Mouse (Mus musculus) hindbrain, embryonic 11.5 days (tissue): ENCODE data around the gene Xpnpep2. TPM values are rescaled to one million over a fixed set of nuclear protein-coding genes. Genes with fewer than 3 reads are reported as not detected.

ENCODE experiments used
- ATAC-seq: fragments of 200-750 bp; cut with Nextera tagmentation; 2 replicates; pipeline ENCODE4 v1.8.0; 2017; ENCODE audit warnings: mild to moderate bottlenecking, moderate TSS enrichment, moderate library complexity; ENCODE audit not compliant: low FRiP score
- DNase-seq: peaks from one replicate; pipeline ENCODE4 v3.0.0-alpha.2; 2015; ENCODE audit warnings: low spot score
- H3K27ac ChIP-seq: fragments of 300-500 bp; sonication (generic); 2 replicates; pipeline ENCODE4 v1.5.1; 2014; ENCODE audit warnings: mild to moderate bottlenecking, low read depth, low read length
- H3K27me3 ChIP-seq: fragments of 300-500 bp; sonication (generic); 2 replicates; pipeline ENCODE4 v1.6.1; 2014; ENCODE audit warnings: mild to moderate bottlenecking, low read length, moderate library complexity, mixed read lengths; ENCODE audit not compliant: control insufficient read depth, insufficient read depth
- H3K36me3 ChIP-seq: fragments of 300-500 bp; sonication (generic); 2 replicates; pipeline ENCODE4 v1.6.1; 2014; ENCODE audit warnings: mild to moderate bottlenecking, low read length, moderate library complexity, mixed read lengths; ENCODE audit not compliant: control insufficient read depth, insufficient read depth
- H3K4me1 ChIP-seq: fragments of 300-500 bp; sonication (generic); replicated peaks from 2 replicates; pipeline ENCODE4 v1.6.1; 2014; ENCODE audit warnings: low read length, mixed read lengths; ENCODE audit not compliant: control insufficient read depth, insufficient read depth
- H3K4me2 ChIP-seq: fragments of 300-500 bp; sonication (generic); replicated peaks from 2 replicates; pipeline ENCODE4 v1.6.1; 2014; ENCODE audit warnings: mild to moderate bottlenecking, low read depth, low read length
- H3K4me3 ChIP-seq: fragments of 300-500 bp; sonication (generic); 2 replicates; pipeline ENCODE4 v1.5.1; 2014; ENCODE audit warnings: low read depth, low read length
- H3K9ac ChIP-seq: fragments of 300-500 bp; sonication (generic); 2 replicates; pipeline ENCODE4 v1.6.1; 2014; ENCODE audit warnings: low read depth, low read length
- H3K9me3 ChIP-seq: fragments of 300-500 bp; sonication (generic); 2 replicates; pipeline ENCODE4 v1.6.1; 2016; ENCODE audit warnings: low read length; ENCODE audit not compliant: control insufficient read depth
- WGBS: fragments of 180-500 bp; shearing (Covaris S2); extraction: QIAGEN DNeasy Blood & Tissue Kit; methylation state at CpG from one replicate; pipeline ENCODE4 v1.1.7; 2014; 5-methylcytosine and 5-hydroxymethylcytosine counted together
- polyA plus RNA-seq: library from polyadenylated mRNA; unstranded; fragments of >200 nt; fragmentation: Nextera tagmentation; extraction: Ambion mirVana; gene quantifications from 2 replicates; pipeline ENCODE4 v1.2.1, GENCODE M21; 2014

Xpnpep2 gene
- 2.2 and 2.5 TPM in 2 replicates for polyA plus RNA-seq

DNA sequence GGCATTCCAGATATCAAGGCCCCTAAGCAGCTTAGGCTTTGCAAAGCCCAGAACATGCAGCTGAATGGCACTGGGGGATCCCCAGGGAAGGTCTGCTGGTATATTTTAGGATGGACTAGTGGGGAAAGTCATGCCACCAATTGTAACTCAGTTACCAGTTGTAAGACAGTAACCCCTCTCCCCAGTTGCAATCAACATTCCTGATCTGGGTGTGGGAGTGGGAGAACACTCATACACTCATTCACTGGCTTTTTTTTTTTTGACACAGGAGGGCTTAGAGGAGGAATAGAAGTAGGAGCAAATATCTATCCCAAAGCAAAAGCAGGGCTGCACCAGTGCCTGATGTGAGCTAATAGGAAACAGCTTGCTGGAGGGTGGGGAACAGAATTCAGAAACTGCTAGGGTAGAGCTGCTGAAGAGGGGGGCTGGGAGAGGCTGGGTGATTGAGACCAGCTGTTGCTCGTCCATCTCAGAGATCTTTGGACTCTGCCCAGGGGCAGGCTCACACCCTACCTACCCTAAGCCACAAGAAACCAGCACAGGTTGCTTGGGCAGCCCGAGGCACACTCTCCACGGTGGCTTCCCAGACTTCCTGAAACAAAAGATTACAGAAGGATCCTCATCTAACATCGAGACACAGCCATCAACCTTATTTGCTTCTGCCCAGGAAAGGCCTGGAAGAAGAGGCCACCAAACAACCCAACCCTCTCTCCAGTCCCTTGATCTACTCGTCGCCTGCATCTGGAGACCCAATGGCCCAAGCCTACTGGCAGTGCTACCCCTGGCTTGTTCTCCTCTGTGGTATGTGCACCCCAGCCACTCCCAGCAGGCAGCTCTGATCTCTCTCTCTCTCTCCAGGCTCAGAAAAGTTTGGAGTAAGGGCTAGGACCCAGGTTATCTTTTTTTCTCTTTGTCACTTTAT lies at the start of gene Xpnpep2:
Gene Xpnpep2 (plus strand): TSS at position 332 of the 922 bp plus-strand sequence.
- H3K9me3 ChIP-seq, result no peaks in the 10 kb centered on the region
- no peaks in the 10 kb centered on the region for H3K27me3 ChIP-seq
- H3K9ac ChIP-seq, result no peak within 1 kb of the TSS
- H3K4me3 ChIP-seq, result no peak within 1 kb of the TSS
- DNase-seq, result peak; percentile 1
- no peak for ATAC-seq
- H3K4me1 ChIP-seq, result no peaks in the 10 kb centered on the region
- WGBS, result 59% methylated on average over 6 of the region's 6 CpGs
- no peak within 1 kb of the TSS for H3K27ac ChIP-seq
- H3K4me2 ChIP-seq, result no peak within 1 kb of the TSS
- H3K36me3 ChIP-seq, result no peaks in the 10 kb centered on the region

DNA sequence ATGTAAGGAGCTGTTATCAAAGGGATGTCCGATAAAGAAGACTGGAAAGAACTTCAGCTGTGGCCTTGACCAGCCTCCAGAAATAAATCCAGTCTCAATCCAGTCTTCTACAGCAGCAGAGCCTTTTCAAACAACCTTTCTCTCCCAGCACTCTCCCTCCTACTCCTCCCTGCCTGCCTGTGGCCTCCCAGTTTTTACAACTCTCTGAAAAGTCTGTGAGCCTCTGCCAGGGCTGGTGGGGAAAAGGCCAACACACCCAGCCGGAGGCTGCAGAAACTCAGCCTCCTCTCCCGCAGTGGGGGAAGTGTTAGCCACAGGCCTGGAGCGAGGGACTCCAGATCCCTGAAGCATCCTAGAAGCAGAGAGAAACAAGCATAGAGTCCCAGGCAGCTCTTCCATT lies 46.0 kb upstream of the Xpnpep2 start:
- Histone ChIP-seq H3K27ac (no peak overlapping the region), H3K4me3 (no peak overlapping the region), H3K4me2 (no peak overlapping the region), H3K27me3 (no peaks in the 10 kb centered on the region), H3K36me3 (no peaks in the 10 kb centered on the region), H3K4me1 (no peaks in the 10 kb centered on the region), H3K9ac (no peak overlapping the region), H3K9me3 (no peaks in the 10 kb centered on the region)
- ATAC-seq (no peak), DNase-seq (no peak)
- 90% methylated on average over 4 of the region's 4 CpGs for WGBS

DNA sequence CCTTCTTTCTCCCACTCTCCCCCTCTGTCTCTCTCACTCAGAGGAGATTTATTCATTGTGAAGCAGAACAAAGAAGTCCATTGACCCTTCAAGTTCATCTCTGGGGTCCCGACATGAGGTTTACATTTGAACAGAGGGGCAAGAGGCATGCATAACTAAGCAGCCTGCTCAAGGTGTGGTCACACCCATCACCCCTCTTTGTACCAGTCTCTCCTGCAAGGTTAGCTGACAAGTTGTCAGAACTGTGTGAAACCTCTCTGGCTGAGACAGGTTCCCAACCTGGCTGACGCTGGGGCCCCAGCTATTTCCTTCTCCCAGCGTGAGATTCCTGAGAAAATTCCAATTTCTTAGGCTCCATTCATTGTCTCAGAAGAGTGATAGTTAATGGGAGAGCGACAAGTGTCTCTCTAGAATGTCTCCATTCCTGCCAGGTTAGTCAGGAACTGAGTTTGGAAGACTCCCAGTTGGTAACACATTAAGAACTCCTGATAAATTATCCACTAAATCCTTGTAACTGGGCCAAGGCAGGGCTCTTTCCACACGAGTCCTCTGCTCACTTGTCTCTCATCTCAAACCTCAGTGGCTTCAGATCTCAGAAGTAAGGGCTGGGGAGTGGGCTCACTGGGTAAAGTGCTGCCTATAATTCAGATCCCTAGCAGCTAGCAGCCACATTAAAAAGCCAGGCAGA lies 44.2 kb upstream of the Xpnpep2 start:
- H3K4me3 ChIP-seq, result no peak overlapping the region
- WGBS, result 26% methylated on average over 5 of the region's 5 CpGs

DNA sequence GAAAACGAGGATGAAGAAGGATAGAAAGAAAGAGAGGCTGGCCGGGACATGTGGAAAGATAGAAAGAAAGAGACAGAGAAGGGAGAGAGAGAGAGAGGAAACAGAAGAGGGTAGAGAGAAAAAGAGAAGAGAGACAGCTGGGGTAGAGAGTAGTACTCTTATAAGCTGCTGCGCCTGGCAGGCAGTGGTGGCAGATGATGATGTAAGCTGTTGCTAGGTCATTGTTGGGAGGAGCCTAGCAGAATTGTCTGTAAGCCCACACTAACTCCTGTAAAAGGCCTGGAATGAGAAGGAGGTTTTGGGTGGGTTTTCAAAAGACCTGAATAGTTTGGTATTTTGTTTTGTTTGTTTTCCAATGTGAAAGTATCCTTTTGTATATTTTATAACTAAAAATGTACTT lies 41.6 kb upstream of the Xpnpep2 start:
- no peaks in the 10 kb centered on the region for H3K27me3 ChIP-seq
- H3K9me3 ChIP-seq, result no peaks in the 10 kb centered on the region
- no peak overlapping the region for H3K9ac ChIP-seq
- H3K4me3 ChIP-seq, result no peak overlapping the region
- H3K36me3 ChIP-seq, result no peaks in the 10 kb centered on the region
- ATAC-seq (no peak), DNase-seq (no peak)
- no peaks in the 10 kb centered on the region for H3K4me1 ChIP-seq
- WGBS, result 69% methylated on average over 3 of the region's 3 CpGs
- H3K27ac ChIP-seq, result no peak overlapping the region
- H3K4me2 ChIP-seq, result no peak overlapping the region

More for the DNA sequence above, 44.2 kb upstream of the Xpnpep2 start:
- Histone ChIP-seq H3K4me2 (no peak overlapping the region), H3K27ac (no peak overlapping the region), H3K27me3 (no peaks in the 10 kb centered on the region), H3K9me3 (no peaks in the 10 kb centered on the region), H3K4me1 (no peaks in the 10 kb centered on the region), H3K36me3 (no peaks in the 10 kb centered on the region), H3K9ac (no peak overlapping the region)
- no peak for ATAC-seq
- no peak for DNase-seq

DNA sequence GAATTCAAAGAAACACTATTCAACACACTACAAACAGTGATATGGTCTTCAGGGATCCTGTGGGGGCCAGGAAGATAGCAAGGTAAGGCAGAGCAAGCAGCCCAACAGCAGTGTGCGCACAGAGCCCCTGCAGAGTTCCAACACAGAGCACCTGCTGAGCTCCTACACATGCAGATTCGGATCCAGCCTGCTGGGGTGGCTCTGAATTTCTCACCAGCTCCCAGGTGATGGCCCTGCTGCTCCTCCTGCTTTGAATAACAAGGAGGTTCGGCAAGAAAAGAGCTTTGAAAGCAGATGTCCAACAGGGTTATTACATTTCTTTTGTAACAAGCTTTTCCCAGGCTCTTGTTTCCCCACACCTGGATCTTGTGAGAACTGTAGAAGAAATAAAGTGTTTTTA lies 36.6 kb upstream of the Xpnpep2 start:
- 26% methylated on average over 3 of the region's 3 CpGs for whole genome bisulfite sequencing
- Histone ChIP-seq H3K9me3 (no peaks in the 10 kb centered on the region), H3K27me3 (no peaks in the 10 kb centered on the region; the same call in 1 of the 2 replicates), H3K4me3 (no peak overlapping the region), H3K9ac (no peak overlapping the region), H3K4me2 (no peak overlapping the region), H3K36me3 (no peaks in the 10 kb centered on the region), H3K27ac (no peak overlapping the region), H3K4me1 (no peaks in the 10 kb centered on the region)
- DNase-seq, result no peak
- ATAC-seq, result no peak

DNA sequence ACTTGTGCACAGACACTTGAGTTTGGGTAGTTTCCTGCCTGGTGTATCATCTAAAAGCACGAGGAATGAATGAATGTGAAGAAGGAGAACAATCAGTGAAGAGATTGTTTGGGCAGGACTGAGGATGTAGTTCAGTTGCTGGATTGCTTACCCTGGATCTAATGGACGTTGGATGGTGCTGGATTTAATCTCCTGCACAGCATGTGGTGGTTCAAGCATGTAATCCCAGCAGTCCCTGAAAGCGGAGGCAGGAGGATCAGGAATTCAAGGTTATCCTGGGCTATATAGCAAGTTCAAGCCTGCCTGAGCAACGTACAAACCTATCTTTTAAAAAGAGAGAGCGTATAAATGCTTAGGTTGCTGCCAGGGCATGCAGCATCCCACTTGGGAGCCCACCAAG lies 36.1 kb upstream of the Xpnpep2 start:
- no peaks in the 10 kb centered on the region for H3K36me3 ChIP-seq
- H3K27ac ChIP-seq, result no peak overlapping the region
- WGBS, result 30% methylated on average over 5 of the region's 5 CpGs
- no peaks in the 10 kb centered on the region for H3K4me1 ChIP-seq
- DNase-seq (no peak), ATAC-seq (no peak)
- no peak overlapping the region for H3K9ac ChIP-seq
- no peak overlapping the region for H3K4me3 ChIP-seq
- H3K4me2 ChIP-seq, result no peak overlapping the region
- H3K9me3 ChIP-seq, result no peaks in the 10 kb centered on the region
- H3K27me3 ChIP-seq, result no peaks in the 10 kb centered on the region; the same call in 1 of the 2 replicates

DNA sequence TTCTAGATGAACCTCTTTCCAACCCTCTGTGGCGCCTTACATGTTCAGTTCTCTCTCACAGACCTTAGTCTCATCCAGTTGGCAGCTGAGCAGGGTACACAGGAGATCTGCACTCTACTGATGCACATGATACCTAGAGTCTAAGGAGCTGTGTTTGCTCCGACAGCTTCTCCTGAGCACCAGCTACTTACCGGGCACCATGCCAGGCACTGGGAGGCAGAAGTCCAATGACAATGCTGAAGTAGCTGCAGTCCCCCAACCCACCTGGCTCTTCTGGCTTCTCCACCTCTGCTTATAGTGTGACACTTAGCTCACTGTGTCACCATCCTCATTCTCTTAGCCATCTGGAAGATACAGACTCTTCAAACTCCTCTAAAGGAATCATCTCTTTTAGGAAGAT lies 33.8 kb upstream of the Xpnpep2 start:
- DNase-seq (no peak), ATAC-seq (no peak)
- no peak overlapping the region for H3K9ac ChIP-seq
- H3K36me3 ChIP-seq, result no peaks in the 10 kb centered on the region
- H3K27me3 ChIP-seq, result no peaks in the 10 kb centered on the region; the same call in 1 of the 2 replicates
- no peaks in the 10 kb centered on the region for H3K4me1 ChIP-seq
- H3K9me3 ChIP-seq, result no peaks in the 10 kb centered on the region
- no peak overlapping the region for H3K4me3 ChIP-seq
- 97% methylated on average over 3 of the region's 3 CpGs for WGBS
- no peak overlapping the region for H3K4me2 ChIP-seq
- no peak overlapping the region for H3K27ac ChIP-seq

DNA sequence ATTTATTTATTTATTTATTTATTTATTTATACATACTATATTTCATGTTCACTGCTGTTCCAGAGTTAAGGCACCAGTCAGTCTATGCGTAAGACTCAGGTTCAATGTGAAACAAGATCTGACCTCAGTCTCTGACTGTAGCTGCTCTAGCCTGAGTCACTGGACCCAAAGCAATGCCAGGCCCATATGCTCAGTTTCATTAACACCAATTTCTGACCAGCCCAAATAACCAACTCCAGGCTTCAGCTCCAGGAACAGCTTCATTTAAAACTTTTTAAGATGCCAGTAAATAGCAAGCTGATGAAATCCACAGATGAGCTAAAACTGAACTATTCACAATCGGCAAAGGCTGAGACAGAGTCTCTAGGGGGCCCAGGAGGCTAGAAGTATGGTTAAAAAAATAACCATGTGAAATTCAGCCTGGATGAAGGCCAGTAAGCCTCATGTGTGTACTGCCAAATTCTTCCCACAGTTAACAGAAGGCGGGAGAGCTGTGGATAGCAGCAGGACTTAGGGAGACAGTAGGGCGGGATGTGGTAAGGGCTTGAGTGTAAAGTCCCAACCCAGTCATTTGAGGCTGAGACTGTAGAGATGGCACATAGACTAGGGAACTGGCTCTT lies 31.6 kb upstream of the Xpnpep2 start:
- ATAC-seq, result no peak
- 86% methylated on average over 4 of the region's 4 CpGs for WGBS
- no peaks in the 10 kb centered on the region; the same call in 1 of the 2 replicates for H3K27me3 ChIP-seq
- H3K36me3 ChIP-seq, result no peaks in the 10 kb centered on the region
- H3K9ac ChIP-seq, result no peak overlapping the region
- no peak overlapping the region for H3K4me2 ChIP-seq
- H3K27ac ChIP-seq, result no peak overlapping the region
- no peak overlapping the region for H3K4me3 ChIP-seq
- DNase-seq, result no peak
- no peaks in the 10 kb centered on the region for H3K4me1 ChIP-seq
- no peaks in the 10 kb centered on the region for H3K9me3 ChIP-seq
